14 mouse cellular contexts compared by ENCODE assay signal in genomic region chr10:61365902-61366301, GRCm38 (mm10). TPM values are rescaled to one million over a fixed set of nuclear protein-coding genes. Genes with fewer than 3 reads are reported as not detected.
DNase-seq lines count a peak whose midpoint lies in the region; ATAC-seq and TF ChIP-seq lines count a peak whose summit lies in the region.
"Had no signal": no experiment of that assay in that cellular context is flagged by ENCODE, and none has a peak within 500 bp of the region (broad histone marks: within the 10 kb centered on the region; RNA-seq: fewer than 3 reads in every experiment).

No protein-coding gene starts in this region.

- H3K9ac ChIP-seq in heart, postnatal 0 days (replicated peaks; ENCODE audit: low read depth, low read length) = no peak overlapping the region
- H3K9ac ChIP-seq: limb, embryonic 12.5 days had no signal

- no peak overlapping the region for H3K4me3 ChIP-seq in heart, postnatal 0 days (ENCODE audit: low read depth, low read length)
- H3K4me3 ChIP-seq: limb, embryonic 12.5 days had no signal

- peak; percentile 96 for TF ChIP-seq EP300 in heart, postnatal 0 days (IDR thresholded peaks at IDR 0.05; ENCODE audit: low read depth)

- peak; percentile 30; the same call in 1 of the 2 replicates for TF ChIP-seq CTCF in heart, postnatal 0 days (IDR thresholded peaks at IDR 0.05; ENCODE audit: low read depth)

- 0 out of 2 replicates have a peak, but pooled peaks cover 3% of the 10 kb centered on the region for H3K36me3 ChIP-seq in heart, postnatal 0 days (replicated peaks; ENCODE audit: control insufficient read depth, insufficient read depth, low read length)
- H3K36me3 ChIP-seq: limb, embryonic 12.5 days had no signal

- H3K4me1 ChIP-seq in heart, postnatal 0 days (ENCODE audit: control insufficient read depth, insufficient read depth) = peaks cover 22% of the 10 kb centered on the region; the same call in 1 of the 2 replicates

- H3K9me3 ChIP-seq in heart, postnatal 0 days (replicated peaks; ENCODE audit: control insufficient read depth, low read length) = no peaks in the 10 kb centered on the region

- H3K27ac ChIP-seq in heart, postnatal 0 days (ENCODE audit: low read depth) = no peak overlapping the region
- H3K27ac ChIP-seq: limb, embryonic 12.5 days had no signal

- ATAC-seq in heart, postnatal 0 days (ENCODE audit: insufficient read depth, low read depth) = peak; percentile 81
- ATAC-seq: hindbrain, embryonic 16.5 days had no signal

- H3K4me2 ChIP-seq in heart, postnatal 0 days (ENCODE audit: low read depth, low read length) = no peak overlapping the region
- H3K4me2 ChIP-seq: limb, embryonic 12.5 days had no signal

- DNase-seq in adrenal gland, adult 8-10 months = peak; percentile 32
- no peak for DNase-seq in adrenal gland, postnatal 4 days (ENCODE audit: low spot score in 2 of 2)
- DNase-seq in kidney, adult 8-10 months = peak; percentile 42 to 51
- DNase-seq in kidney, adult 18-20 months = no peak
- DNase-seq in heart, postnatal 0 days (ENCODE audit: low spot score) = no peak
- peak; percentile 82 for DNase-seq in lung, postnatal 25 days (ENCODE audit: low spot score)
- DNase-seq in layer of hippocampus, postnatal 14 days (ENCODE audit: low spot score in 2 of 2) = no peak
- no peak for DNase-seq in c-Kit-positive CD71-positive TER-119-positive erythroid progenitor cells, embryonic 14.5 days (ENCODE audit: low spot score)
- DNase-seq: B cell, adult 2 months; cerebellum, postnatal 25 days; right cerebral cortex, adult 18-20 months had no signal

- 13% methylated on average over 1 of the region's 1 CpGs for WGBS in heart, postnatal 0 days

- no peaks in the 10 kb centered on the region for H3K27me3 ChIP-seq in heart, postnatal 0 days (ENCODE audit: control insufficient read depth, insufficient read depth, low read length)
- H3K27me3 ChIP-seq: limb, embryonic 12.5 days had no signal

RNA-seq across cellular contexts. Expression of gene Pald1, which starts 17.4 kb away (rescaled TPM):
- total RNA-seq in adrenal gland, adult 8-10 months (2022) = 10 to 100 TPM; 13.2 to 24.9 (median 19.0) TPM
- total RNA-seq in adrenal gland, postnatal 4 days (2021) = 10 to 100 TPM; 34.5 to 35.9 TPM
- total RNA-seq in heart, postnatal 0 days (2014; rRNA removed; ENCODE audit: low replicate concordance) = 27.7 and 66.8 TPM in 2 replicates
- 13.8 and 17.9 TPM in 2 replicates for polyA plus RNA-seq in heart, postnatal 0 days (2015; fragmentation: Nextera tagmentation; extraction: Ambion mirVana)
- total RNA-seq in layer of hippocampus, postnatal 14 days (2021) = 10 to 100 TPM; 16.5 to 22.1 TPM

RNA-seq across cellular contexts. Expression of gene Nodal, which starts 51.9 kb away (rescaled TPM):
- not detected for total RNA-seq in adrenal gland, adult 8-10 months (2022)
- under 1 TPM in 1 of 2 experiments, not detected in 1; 0.14 TPM for total RNA-seq in adrenal gland, postnatal 4 days (2021)
- 0.12 TPM in 1 of 2 replicates, not detected in the other for total RNA-seq in heart, postnatal 0 days (2014; rRNA removed; ENCODE audit: low replicate concordance)
- 0.23 and 0.45 TPM in 2 replicates for polyA plus RNA-seq in heart, postnatal 0 days (2015; fragmentation: Nextera tagmentation; extraction: Ambion mirVana)
- total RNA-seq in layer of hippocampus, postnatal 14 days (2021) = not detected
- polyA plus RNA-seq: forebrain, embryonic 11.5 days; limb, embryonic 12.5 days had no signal

Comparison
In these comparisons a context has a peak if more than half of its experiments do, and no peak if none do; other contexts are left out.
1. DNase-seq: peak in adrenal gland, adult 8-10 months (single experiment), kidney, adult 8-10 months (2 of 2) and lung, postnatal 25 days (single experiment); none in adrenal gland, postnatal 4 days (0 of 2), kidney, adult 18-20 months (single experiment), heart, postnatal 0 days (single experiment), layer of hippocampus, postnatal 14 days (0 of 2) and c-Kit-positive CD71-positive TER-119-positive erythroid progenitor cells, embryonic 14.5 days (single experiment).